Mouse (Mus musculus) kidney, adult 2 months (tissue): ENCODE measurements at regions not wholly inside any gene's neighbourhood (a gene's known extent, or its start where the extent isn't known, plus 50 kb on each side); places are given as distances from the start of the nearest gene placed in this dataset.

Source experiments
- DNase-seq: peaks from one replicate; pipeline ENCODE4 v3.0.0; 2021
- H3K27ac ChIP-seq: fragments of 200-500 bp; 2 replicates; pipeline ENCODE4 v1.5.1; 2012; ENCODE audit warnings: low read depth, low read length, control low read depth, inconsistent platforms; ENCODE audit not compliant: insufficient read depth
- H3K27me3 ChIP-seq: fragments of 200-500 bp; replicated peaks from 2 replicates; pipeline ENCODE4 v1.6.1; 2012; ENCODE audit warnings: mild to moderate bottlenecking, moderate library complexity, low read length, inconsistent platforms; ENCODE audit not compliant: control insufficient read depth, insufficient read depth
- H3K36me3 ChIP-seq: fragments of 200-500 bp; 2 replicates; pipeline ENCODE4 v1.6.1; 2012; ENCODE audit warnings: mild to moderate bottlenecking, moderate library complexity, low read length, inconsistent platforms; ENCODE audit not compliant: control insufficient read depth, insufficient read depth
- H3K4me1 ChIP-seq: fragments of 200-500 bp; 2 replicates; pipeline ENCODE4 v1.6.1; 2011; ENCODE audit warnings: low read length; ENCODE audit not compliant: control insufficient read depth, insufficient read depth
- H3K4me3 ChIP-seq: fragments of 200-500 bp; 2 replicates; pipeline ENCODE4 v1.5.1; 2011; ENCODE audit warnings: mild to moderate bottlenecking, low read depth, low read length, control low read depth; ENCODE audit not compliant: insufficient read depth
- CTCF ChIP-seq: fragments of 200-500 bp; conservative IDR thresholded peaks from 2 replicates; pipeline ENCODE4 v1.5.1; 2011; ENCODE audit warnings: low read depth, mild to moderate bottlenecking, control low read depth, low read length, moderate library complexity, mixed read lengths; ENCODE audit not compliant: insufficient read depth, insufficient read length
- POLR2A ChIP-seq: fragments of 200-500 bp; IDR thresholded peaks from one replicate; pipeline ENCODE4 v1.6.1; 2011; ENCODE audit warnings: low read depth, low read length, control low read depth
- WGBS: fragments of 180-500 bp; shearing (Covaris S2); methylation state at CpG from one replicate; pipeline ENCODE4 v1.1.7; 2018; 5-methylcytosine and 5-hydroxymethylcytosine counted together

- TF ChIP-seq CTCF (no peak), POLR2A (no peak)
- H3K27ac ChIP-seq = no peak overlapping the region
- WGBS = 38% methylated on average over 8 of the region's 8 CpGs
Measured at GRCm38 (mm10) chr1:183806864-183807730, 206.0 kb upstream of the Dusp10 start.

DNA sequence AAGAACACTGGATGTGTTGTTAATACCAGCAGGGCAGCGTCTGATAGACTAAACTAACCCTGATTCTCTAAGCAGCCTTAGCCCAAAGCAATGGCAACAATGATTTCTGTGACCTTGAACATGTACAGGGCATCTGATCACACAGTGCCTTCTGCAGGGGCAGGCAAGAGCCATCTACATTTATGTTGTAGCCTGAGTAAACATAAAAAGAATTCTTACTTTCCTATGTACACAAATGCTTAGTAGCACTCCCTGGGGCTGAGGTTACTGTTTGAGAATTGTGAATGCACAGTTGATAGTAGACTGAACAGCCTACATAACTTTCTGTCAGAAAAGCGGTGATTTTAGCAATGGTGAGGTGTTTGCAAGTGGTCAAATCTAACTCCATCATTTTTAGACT, 204.9 kb upstream of the Dusp10 start:
- Histone ChIP-seq H3K36me3 (no peaks in the 10 kb centered on the region), H3K4me3 (no peak overlapping the region), H3K27me3 (no peaks in the 10 kb centered on the region), H3K27ac (no peak overlapping the region), H3K4me1 (no peaks in the 10 kb centered on the region)
- 74% methylated on average over 2 of the region's 2 CpGs for WGBS
- TF ChIP-seq CTCF (no peak), POLR2A (no peak)
- no peak for DNase-seq

More at GRCm38 (mm10) chr1:183806864-183807730, 206.0 kb upstream of the Dusp10 start:
- Histone ChIP-seq H3K4me1 (no peaks in the 10 kb centered on the region), H3K4me3 (no peak overlapping the region), H3K36me3 (no peaks in the 10 kb centered on the region), H3K27me3 (no peaks in the 10 kb centered on the region)
- DNase-seq = no peak

- Histone ChIP-seq H3K27ac (no peak overlapping the region), H3K4me1 (no peaks in the 10 kb centered on the region), H3K4me3 (no peak overlapping the region), H3K36me3 (no peaks in the 10 kb centered on the region), H3K27me3 (no peaks in the 10 kb centered on the region)
- DNase-seq = no peak
- no peak for TF ChIP-seq CTCF
- no peak for TF ChIP-seq POLR2A
- 59% methylated on average over 5 of the region's 5 CpGs for WGBS
Measured at GRCm38 (mm10) chr1:183820555-183820954, 192.5 kb upstream of the Dusp10 start.

DNA sequence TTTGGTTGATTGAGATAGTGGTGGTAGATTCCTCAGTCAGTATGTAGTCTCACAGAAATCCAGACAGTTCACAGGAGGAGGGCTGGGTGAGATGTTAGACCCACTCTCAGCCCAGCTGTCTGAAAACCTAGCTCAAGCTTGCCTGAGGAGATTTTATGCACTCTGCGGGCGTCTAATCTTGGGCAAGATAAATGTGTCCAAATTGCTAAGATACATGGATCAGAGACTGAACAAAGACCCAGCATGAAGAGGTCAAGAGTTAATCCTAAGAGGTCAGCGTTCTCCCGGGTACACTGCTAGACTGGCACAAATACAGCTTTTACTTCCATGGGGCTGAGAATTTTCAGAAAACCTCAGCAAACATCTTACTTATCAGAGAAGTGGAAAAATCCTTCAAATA, 186.8 kb upstream of the Dusp10 start:
- WGBS = 56% methylated on average over 4 of the region's 4 CpGs

GRCm38 (mm10) chr1:183845135-183845534, 168.0 kb upstream of the Dusp10 start:
- H3K27ac ChIP-seq = no peak overlapping the region
- no peaks in the 10 kb centered on the region for H3K4me1 ChIP-seq
- H3K4me3 ChIP-seq = no peak overlapping the region
- no peak for DNase-seq
- 78% methylated on average over 4 of the region's 4 CpGs for WGBS
- no peaks in the 10 kb centered on the region for H3K36me3 ChIP-seq
- no peak for TF ChIP-seq POLR2A
- no peak for TF ChIP-seq CTCF
- H3K27me3 ChIP-seq = no peaks in the 10 kb centered on the region

More for the DNA sequence above, 186.8 kb upstream of the Dusp10 start:
- Histone ChIP-seq H3K27me3 (no peaks in the 10 kb centered on the region), H3K4me1 (no peaks in the 10 kb centered on the region), H3K36me3 (no peaks in the 10 kb centered on the region), H3K4me3 (no peak overlapping the region), H3K27ac (no peak overlapping the region)
- TF ChIP-seq CTCF (no peak), POLR2A (no peak)
- no peak for DNase-seq

GRCm38 (mm10) chr1:183853956-183854613, 159.0 kb upstream of the Dusp10 start:
- WGBS = 78% methylated on average over 3 of the region's 3 CpGs
- Histone ChIP-seq H3K27ac (no peak overlapping the region), H3K27me3 (no peaks in the 10 kb centered on the region), H3K4me1 (no peaks in the 10 kb centered on the region), H3K36me3 (no peaks in the 10 kb centered on the region), H3K4me3 (no peak overlapping the region)
- DNase-seq = no peak
- no peak for TF ChIP-seq POLR2A
- 0 out of 2 replicates have a peak, but pooled peaks have one; percentile 30 for TF ChIP-seq CTCF

- DNase-seq = no peak
- H3K36me3 ChIP-seq = no peaks in the 10 kb centered on the region
- WGBS = 72% methylated on average over 4 of the region's 4 CpGs
- H3K4me3 ChIP-seq = no peak overlapping the region
- H3K27ac ChIP-seq = no peak overlapping the region
- TF ChIP-seq POLR2A (no peak), CTCF (no peak)
- H3K27me3 ChIP-seq = no peaks in the 10 kb centered on the region; the same call in 1 of the 2 replicates
- H3K4me1 ChIP-seq = no peaks in the 10 kb centered on the region
Measured at GRCm38 (mm10) chr1:183865111-183865510, 148.0 kb upstream of the Dusp10 start.
